In genomic region chr2:168862694-168863093, GRCm38 (mm10) we compare ENCODE assay signal across 12 mouse cellular contexts.
"Had no signal": no experiment of that assay in that cellular context is flagged by ENCODE, and none has a peak within 500 bp of the region (broad histone marks: within the 10 kb centered on the region; RNA-seq: fewer than 3 reads in every experiment).

No protein-coding gene starts in this region.

- H3K36me3 ChIP-seq: liver, embryonic 13.5 days had no signal

- H3K4me2 ChIP-seq: liver, embryonic 13.5 days had no signal

- DNase-seq: kidney, adult 2 months; kidney, postnatal 25 days; layer of hippocampus, adult 9-11 months; liver, embryonic 13.5 days; lung, adult 2 months; lung, postnatal 14 days; lung, postnatal 4 days; thymus, adult 18-20 months; thymus, postnatal 36 days had no signal

- H3K9me3 ChIP-seq: liver, embryonic 13.5 days had no signal

- H3K9ac ChIP-seq: liver, embryonic 13.5 days had no signal

- H3K27me3 ChIP-seq: liver, embryonic 13.5 days had no signal

- H3K4me3 ChIP-seq: layer of hippocampus, adult 2 months; liver, embryonic 13.5 days had no signal

- H3K4me1 ChIP-seq: liver, embryonic 13.5 days had no signal

- H3K27ac ChIP-seq: kidney, postnatal 0 days; layer of hippocampus, adult 2 months; liver, embryonic 13.5 days had no signal

- ATAC-seq: midbrain, embryonic 16.5 days had no signal
